Mouse (Mus musculus): ENCODE results near the gene Grm5.

The Grm5 gene

DNA sequence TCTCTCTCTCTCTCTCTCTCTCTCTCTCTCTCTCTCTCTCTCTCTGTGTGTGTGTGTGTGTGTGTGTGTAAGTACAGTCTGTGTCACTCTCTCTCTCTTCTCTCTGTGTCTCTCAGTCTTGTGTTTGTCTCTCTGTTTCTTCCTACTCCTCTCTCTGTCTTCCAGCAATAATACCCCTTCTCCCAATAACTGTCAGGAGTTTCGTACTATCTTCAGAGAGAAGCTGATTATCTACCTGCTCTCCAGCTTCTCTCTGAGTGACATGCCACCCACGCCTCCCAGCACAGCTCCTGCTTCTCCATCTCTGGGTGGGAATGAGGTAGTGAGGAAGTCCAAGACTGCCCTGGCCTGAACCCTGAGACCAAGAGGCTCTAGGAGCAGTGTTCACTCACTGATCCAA, at the start of gene Grm5:
Grm5 (plus strand) TSS at position 301 of the 400 bp plus-strand sequence.
- no peak for DNase-seq (ENCODE audit: low read depth, low spot score)

DNA sequence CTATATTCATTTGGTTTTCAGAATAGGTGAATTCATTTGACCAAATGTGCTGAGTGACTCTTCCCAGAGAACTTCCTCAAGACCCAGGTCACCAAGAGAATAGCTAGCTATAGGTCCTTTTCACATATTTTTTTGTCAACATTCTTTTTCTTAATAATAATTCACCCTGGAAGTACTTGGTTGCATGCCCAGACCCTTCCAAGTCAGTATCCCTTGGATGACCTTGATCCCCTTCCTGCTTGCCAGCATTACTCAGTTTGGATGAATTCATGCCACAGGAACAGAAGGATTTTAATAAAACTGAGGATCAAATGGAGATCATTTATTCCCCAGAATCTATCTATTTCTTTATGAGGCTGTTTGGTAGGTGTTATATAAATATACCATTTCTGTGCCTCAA, 44.9 kb upstream of the Grm5 start:
- DNase-seq (ENCODE audit: low read depth, low spot score): no peak

DNA sequence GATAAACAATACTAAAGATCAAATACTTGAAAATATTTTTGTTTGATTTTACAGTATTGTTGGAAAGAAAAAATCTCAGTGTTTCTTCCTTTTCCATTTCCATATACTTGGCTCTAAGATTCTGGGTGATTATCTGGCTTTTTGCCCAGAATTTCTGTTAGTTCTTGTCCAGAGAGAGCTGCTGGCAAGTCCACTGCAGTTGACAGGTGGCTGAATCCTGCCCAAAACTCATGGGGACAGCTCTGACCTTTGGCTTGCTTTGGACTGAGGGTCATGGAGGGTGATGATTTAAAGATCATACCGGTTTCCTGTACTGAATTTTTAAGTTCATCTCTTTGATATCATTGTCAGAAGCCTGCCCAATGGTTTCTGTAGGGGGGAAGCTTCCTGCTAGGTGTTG, 18.7 kb upstream of the Grm5 start:
- DNase-seq (ENCODE audit: low read depth, low spot score): no peak

DNA sequence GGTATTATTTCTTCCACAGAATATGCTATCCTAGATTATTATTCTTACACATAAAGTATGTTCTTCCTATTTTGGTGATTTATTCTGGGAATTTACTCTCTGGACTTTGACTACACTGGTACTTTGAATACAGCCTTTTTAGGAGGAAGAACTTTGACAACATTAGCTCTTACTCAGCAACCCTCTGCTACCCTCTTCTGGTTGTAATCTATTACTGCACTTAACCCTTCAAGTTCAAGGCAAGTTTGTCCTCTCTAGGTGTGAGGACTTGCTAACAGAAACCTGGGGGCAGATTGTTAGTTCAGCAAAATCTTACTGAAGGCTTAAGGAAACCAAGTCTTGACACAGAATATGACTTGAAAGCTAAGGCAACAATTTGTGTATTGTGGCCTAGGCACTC, 17.5 kb upstream of the Grm5 start:
- DNase-seq (ENCODE audit: low read depth, low spot score): no peak

DNA sequence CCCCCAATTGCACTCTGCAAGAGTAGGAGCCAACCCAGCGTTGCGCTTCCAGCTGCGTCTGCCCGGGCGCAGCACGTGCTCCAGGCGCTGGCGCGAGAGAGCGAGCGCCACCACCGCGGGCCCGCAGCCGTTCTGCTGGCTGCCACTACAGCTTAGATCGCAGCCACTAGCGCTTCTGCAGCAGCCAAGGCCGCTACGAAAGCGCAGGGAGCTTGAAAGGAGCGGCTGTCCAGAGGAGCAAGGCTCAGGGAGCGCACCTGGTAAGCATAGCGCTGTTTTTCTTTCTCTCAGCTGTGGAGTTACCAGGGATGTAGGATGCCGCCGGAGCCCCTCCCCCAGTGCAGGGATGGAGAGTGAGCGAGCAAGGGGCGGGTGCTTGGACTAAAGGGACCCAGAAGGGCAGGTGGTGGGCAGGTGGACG, 323 bp downstream of the Grm5 start:
- peak; percentile 16 for DNase-seq (ENCODE audit: low read depth, low spot score)

DNA sequence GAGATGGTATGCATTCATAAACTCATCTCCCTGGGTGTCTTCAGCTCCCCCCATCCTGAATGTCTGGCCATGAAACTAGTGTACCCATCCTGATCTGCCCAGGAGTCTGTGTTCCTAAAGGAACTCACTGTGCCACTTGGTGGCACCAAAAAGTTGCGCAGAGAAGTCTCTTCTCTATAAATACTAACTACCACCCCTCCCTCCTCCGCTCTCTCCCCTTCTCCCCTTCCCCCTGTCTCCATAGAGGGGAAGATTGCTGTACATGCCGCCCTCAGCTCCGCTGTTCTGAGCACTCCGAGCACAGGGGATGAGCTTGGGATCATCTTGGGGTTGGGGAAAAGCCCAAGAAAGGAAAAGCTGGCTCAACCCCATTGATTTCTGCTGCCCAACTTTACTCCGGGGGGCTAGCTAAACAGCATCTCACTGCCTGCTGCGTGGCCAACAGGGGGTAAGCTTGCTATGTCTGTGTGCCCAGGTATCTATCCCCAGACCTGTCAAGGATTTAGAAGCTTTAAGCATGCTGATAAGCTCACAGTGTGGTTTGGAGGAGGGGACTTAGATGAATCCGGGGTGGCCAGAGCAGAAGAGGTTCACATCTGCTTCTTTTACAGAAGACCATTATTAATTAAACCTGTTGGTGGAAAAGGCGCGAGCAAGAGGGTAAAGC, 2.4 kb downstream of the Grm5 start:
- DNase-seq (ENCODE audit: low read depth, low spot score): no peak

DNA sequence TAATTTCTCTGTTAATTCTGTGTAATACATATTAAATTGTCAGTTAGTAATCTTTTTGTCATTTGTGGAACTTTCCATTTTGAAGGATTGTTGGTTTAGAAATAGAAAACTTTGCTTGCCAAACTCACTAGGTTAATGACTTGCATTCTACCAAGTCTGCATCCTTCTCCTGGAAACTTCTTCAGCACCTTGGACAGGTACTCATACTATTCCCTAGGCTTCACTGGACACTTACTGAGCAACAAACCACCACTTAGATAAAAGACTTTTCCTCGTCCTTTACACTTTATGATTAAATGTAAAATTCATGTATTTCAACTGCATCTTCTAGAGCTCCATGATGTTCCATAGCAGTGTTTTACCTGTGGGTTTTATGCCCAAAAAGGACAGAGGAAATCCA, 4.0 kb downstream of the Grm5 start:
- no peak for DNase-seq (ENCODE audit: low read depth, low spot score)

DNA sequence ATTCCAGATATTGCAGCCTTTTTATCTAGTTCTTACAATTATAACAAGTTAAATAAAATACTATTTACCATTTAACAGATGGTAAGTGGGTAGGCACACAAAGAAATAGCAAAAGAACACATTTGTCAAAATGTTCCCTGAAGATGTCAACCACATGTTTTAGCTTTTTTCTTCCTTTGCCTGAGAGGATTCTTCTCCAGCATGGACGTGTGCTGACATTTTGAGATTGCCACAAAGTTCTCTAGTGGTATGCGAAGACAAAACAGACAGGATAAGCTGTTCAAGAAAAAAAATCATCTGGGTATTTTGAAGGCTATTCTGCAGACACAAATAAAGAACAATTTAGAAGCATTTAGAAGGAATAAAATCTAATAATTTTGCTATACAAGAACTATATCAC, 42.3 kb downstream of the Grm5 start:
- DNase-seq (ENCODE audit: low read depth, low spot score): no peak

DNA sequence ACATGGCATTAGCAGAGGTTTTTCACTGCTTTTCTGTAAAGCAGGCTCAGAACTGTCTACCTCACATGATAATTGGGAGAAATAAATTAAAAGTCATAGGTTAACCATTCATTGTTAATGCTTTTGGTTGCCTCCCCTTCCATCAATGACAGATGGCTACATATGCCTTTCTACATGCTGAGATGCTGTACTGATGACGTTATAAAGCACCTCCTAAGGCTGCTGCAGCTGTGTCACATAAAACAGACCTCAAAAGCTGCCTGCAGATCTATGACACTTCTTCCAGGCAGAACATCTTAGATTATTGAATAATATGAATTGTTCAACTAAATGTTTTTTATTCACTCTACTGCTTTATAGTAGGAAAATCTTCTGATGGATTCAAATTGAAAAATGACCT, 51.6 kb downstream of the Grm5 start:
- no peak for DNase-seq (ENCODE audit: low read depth, low spot score)

DNA sequence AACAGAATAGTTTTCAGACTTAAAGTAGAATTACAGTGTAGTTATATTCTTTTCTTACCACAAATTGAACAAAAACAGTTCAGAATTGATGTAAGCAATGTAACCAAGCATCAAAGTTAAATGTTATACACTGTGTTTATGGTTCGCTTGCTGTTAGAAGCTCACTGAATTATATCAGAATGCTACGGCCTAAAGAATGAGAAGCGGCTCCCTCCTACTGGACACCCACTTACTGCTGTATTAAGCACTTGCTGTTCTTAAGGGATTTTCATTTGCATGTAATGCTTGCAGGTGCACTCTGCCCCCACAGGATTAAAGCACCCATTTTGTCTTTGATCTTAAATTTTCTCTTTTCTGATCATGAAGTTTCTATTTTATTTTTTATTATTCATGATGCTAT, 66.6 kb downstream of the Grm5 start:
- DNase-seq (ENCODE audit: low read depth, low spot score): no peak

DNA sequence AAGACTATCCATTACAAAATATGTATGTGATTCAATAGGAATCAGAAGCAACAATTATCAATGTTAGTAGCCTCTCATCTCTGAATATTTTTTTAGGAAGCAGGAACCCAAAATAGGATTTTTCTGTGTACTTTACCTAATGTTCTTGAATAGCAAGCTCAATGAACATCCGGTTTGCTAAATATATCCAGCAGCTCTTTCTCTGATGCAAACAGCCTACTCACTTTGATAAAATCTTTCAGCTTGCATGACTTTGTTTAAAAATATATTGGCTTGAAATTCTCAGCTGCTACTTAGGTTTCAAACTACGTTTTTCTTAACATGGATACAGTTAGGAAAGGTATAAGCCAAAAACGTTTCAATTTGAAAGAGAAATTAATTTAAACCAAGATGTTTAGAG, 77.8 kb downstream of the Grm5 start:
- no peak for DNase-seq (ENCODE audit: low read depth, low spot score)

DNA sequence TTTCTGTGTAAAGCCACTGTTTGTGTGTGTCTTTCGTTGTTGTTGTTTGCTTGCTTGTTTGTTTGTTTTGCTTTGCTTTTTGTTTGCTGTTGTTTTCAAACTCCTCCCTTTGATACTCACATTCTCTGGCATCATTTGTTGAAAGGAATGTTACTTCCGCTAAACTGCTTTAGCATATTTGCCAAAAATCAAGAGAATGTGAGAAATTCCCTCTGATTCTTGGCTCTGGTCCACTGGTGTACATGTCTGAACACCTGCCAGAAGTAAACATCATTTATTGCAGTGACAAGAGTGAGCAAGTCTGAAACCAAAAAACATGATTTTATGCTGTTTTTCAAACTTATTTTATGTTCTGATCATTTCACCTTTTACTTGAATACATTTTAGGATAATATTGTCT, 80.1 kb downstream of the Grm5 start:
- DNase-seq (ENCODE audit: low read depth, low spot score): no peak

GRCm38 (mm10) chr7:87716393-87716792, 132.4 kb downstream of the Grm5 start:
- no peak for DNase-seq (ENCODE audit: low read depth, low spot score)

- no peak for DNase-seq (ENCODE audit: low read depth, low spot score)
These were observed 134.7 kb downstream of the Grm5 start for GRCm38 (mm10) chr7:87718631-87719030.

DNA sequence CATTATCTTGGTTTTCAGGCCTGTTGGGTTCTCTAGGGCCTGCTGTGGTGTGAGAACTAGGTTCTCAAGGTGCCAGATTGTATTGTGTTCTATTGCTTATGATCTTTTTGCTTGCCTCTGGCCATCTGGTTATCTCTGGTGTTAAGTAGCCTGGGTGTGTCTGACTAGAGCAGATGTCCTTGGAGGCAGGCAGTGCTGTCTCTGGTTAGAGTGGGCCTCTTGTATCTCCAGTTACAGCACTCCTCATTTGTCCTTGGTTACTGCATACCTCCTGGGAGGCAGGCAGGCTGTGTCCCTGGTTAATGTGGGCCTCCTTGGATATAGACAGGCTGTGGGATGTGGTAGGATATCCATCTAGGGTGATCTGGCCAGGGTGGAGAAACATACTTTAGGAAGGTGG, 150.5 kb downstream of the Grm5 start:
- DNase-seq (ENCODE audit: low read depth, low spot score): no peak

DNA sequence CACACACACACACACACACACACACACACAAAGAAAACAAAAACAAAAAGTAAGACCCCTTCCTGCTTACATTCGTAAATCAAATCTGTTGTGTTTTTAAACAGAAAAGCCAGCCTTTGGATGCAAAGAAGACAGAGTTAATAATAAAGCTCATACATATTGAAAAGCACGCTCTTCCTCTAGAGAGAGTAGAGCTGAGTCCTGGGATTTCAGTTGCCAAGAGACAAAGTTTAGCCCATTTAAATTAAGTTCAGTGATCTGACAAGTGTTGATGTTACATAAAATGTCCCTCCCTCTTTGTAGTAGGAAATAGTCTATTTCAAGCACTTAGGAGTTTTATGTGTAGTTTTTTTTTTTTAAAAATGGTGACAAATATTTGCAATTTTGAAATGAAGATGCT, 178.0 kb downstream of the Grm5 start:
- DNase-seq (ENCODE audit: low read depth, low spot score): no peak

- no peak for DNase-seq (ENCODE audit: low read depth, low spot score)
These were observed 178.4 kb downstream of the Grm5 start for GRCm38 (mm10) chr7:87762376-87762775.

DNA sequence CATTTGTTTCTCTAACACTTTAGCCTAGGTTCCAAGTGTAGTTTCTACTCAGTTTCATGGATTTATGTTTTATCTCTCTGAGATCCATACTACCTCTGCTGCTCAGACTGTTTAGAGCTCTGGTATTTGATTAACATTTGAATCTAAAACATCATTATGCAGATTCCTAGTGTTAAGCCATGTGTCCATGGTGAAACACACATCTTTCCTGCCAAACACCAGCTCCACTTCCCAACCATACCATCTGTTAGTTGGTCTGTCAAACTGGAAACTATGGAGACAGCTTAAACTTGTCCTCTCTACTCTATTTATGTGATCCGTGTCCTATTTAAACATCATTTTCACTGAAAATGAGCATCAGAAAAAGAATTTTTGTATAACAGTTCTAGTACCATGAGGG, 203.6 kb downstream of the Grm5 start:
- no peak for DNase-seq (ENCODE audit: low read depth, low spot score)

- DNase-seq (ENCODE audit: low read depth, low spot score): no peak
These were observed 205.0 kb downstream of the Grm5 start for GRCm38 (mm10) chr7:87788963-87789362.

- DNase-seq (ENCODE audit: low read depth, low spot score): no peak
These were observed 209.9 kb downstream of the Grm5 start for GRCm38 (mm10) chr7:87793896-87794295.

GRCm38 (mm10) chr7:87824898-87825297, 240.9 kb downstream of the Grm5 start:
- no peak for DNase-seq (ENCODE audit: low read depth, low spot score)

DNA sequence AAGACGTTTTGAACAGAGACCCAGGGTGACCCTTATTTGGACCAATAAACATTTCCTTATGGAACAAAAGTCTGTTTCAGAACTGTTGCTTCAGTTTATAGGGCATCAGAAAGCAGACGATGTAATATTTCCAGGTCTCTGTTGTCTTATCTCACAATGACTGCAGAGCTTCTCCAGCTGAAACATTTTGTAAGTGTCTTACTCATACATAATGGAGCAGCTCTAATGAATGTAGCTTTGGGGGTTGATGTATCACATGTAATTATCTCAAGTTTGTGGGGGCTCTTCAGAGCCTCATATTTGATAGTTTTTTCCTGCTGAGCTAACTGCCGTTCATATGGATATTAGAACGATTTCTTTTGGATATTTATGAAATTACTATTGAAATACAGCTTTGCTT, 250.7 kb downstream of the Grm5 start:
- DNase-seq (ENCODE audit: low read depth, low spot score): no peak

- DNase-seq (ENCODE audit: low read depth, low spot score): no peak
These were observed 254.6 kb downstream of the Grm5 start for GRCm38 (mm10) chr7:87838579-87838978.

- no peak for DNase-seq (ENCODE audit: low read depth, low spot score)
These were observed 259.5 kb downstream of the Grm5 start for GRCm38 (mm10) chr7:87843496-87843895.
